Mouse (Mus musculus): Measurements from ENCODE around the gene Jag1. TPM values are rescaled to one million over a fixed set of nuclear protein-coding genes. Genes with fewer than 3 reads are reported as not detected.

Jag1 gene
- total and polyA plus RNA-seq, 2 experiments from 2014 or later: 6.8 to 11.3 TPM

DNA sequence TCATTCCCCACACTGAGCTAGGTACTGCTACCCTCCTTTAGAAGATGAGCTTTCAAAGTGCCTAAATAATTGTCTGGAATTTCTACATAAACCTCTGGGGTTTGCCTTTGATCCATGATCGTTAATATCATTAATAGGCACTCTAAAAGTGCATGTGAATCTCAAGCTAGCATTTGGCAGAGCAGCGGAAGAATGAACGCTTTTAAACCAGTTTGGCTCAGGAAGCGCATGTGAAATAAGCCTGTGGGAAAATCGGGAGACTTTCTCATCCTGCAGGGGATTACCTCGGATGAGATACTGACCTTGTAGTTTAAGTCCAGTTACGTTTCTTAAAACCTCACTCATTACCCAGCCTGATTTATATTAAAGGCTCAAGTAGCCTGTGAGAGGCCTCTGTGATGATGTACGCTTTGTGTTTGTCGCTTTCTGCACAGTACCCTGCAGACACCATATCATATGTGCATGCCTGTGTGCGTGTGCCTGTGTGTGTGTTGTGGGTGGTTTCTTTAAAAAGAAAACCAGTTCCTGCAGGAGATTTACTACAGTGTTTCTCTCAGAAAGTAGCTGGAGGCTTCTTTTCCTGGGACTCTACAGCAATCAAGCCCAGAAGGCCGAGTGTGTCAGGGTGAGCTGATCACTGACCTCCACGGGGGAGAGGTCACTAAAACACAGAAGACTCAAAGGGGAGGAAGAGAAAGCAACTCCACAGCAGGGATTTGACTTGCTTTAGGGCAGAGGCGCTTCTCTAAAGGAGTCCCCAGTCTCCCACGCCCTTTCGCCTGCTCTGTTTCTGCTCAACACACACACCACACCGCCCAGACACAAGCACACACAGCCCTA, 42.8 kb downstream of the Jag1 start:
- no peaks in the 10 kb centered on the region for H3K4me1 ChIP-seq (ENCODE audit: control insufficient read depth, insufficient read depth)
- H3K9me3 ChIP-seq (replicated peaks; ENCODE audit: control insufficient read depth, low read length): no peaks in the 10 kb centered on the region
- 66% methylated on average over 16 of the region's 16 CpGs for WGBS
- H3K9ac ChIP-seq (replicated peaks; ENCODE audit: low read depth, low read length): no peak overlapping the region
- no peak overlapping the region for H3K4me2 ChIP-seq (ENCODE audit: low read depth, low read length)
- H3K27ac ChIP-seq (ENCODE audit: low read depth): no peak overlapping the region
- DNase-seq (ENCODE audit: low spot score): no peak
- no peaks in the 10 kb centered on the region for H3K36me3 ChIP-seq (replicated peaks; ENCODE audit: control insufficient read depth, insufficient read depth, low read length)
- H3K27me3 ChIP-seq (ENCODE audit: control insufficient read depth, insufficient read depth, low read length): no peaks in the 10 kb centered on the region
- no peak overlapping the region for H3K4me3 ChIP-seq (ENCODE audit: low read depth, low read length)
- TF ChIP-seq CTCF (IDR thresholded peaks at IDR 0.05; ENCODE audit: low read depth): no peak
- TF ChIP-seq EP300 (IDR thresholded peaks at IDR 0.05; ENCODE audit: low read depth): no peak
- no peak for ATAC-seq (ENCODE audit: insufficient read depth, low read depth)

DNA sequence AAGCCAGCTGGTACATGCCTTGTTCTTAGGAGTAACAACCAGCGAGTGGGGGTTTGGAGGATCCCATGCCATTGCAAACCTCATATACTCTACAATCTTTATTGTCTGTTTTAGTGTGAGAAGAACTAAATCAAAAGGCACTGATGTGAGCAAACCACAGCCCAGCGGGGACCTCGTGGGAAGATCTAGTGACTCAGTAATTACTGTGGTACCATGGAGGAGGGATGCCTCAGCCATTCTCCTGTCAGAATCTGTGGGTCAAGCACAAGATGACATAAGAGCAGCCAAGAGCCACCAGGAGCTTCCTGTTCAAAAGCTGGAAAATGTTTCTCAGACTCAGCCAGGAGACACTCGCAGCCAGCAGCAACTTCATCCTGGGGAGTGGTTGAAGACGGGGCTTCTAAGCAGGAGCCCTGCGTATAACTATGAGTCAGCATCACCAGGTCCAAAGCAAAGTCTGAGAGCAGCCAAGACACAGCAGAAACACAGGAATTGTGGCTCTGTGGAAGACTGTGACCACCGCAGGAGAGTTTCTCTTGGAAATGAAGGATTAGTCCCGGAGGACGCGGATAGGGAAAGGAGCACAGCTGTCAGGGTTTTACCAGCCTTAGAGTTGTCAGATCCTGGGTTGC, 48.8 kb downstream of the Jag1 start:
- TF ChIP-seq EP300 (IDR thresholded peaks at IDR 0.05; ENCODE audit: low read depth) (no peak), CTCF (IDR thresholded peaks at IDR 0.05; ENCODE audit: low read depth) (no peak)
- Histone ChIP-seq H3K9me3 (replicated peaks; ENCODE audit: control insufficient read depth, low read length) (no peaks in the 10 kb centered on the region), H3K27me3 (ENCODE audit: control insufficient read depth, insufficient read depth, low read length) (no peaks in the 10 kb centered on the region), H3K9ac (replicated peaks; ENCODE audit: low read depth, low read length) (no peak overlapping the region), H3K36me3 (replicated peaks; ENCODE audit: control insufficient read depth, insufficient read depth, low read length) (no peaks in the 10 kb centered on the region), H3K4me2 (ENCODE audit: low read depth, low read length) (no peak overlapping the region), H3K4me3 (ENCODE audit: low read depth, low read length) (no peak overlapping the region), H3K4me1 (ENCODE audit: control insufficient read depth, insufficient read depth) (peaks cover 6% of the 10 kb centered on the region), H3K27ac (ENCODE audit: low read depth) (peak overlapping the region; percentile 30; the same call in 1 of the 2 replicates)
- WGBS: 75% methylated on average over 10 of the region's 10 CpGs
- ATAC-seq (ENCODE audit: insufficient read depth, low read depth) (no peak), DNase-seq (ENCODE audit: low spot score) (no peak)

DNA sequence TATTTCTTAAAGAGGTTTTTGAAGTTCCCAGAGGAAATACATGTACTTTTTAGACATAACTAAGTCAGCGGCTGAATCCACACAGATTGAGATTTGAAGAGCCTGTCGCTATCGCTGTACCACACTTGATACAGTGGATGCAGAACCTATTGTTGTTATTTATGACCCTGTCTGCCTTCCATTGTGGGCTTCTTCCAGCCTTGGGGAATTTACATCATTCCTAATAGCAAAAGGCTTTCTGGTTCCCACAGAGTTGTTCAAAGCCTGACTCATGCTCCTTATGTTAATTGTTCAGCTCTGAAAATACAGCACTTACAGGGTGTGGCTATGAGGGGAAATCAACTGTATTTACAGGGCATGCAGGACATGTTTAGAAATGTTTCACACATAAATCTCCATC, 51.9 kb downstream of the Jag1 start:
- no peaks in the 10 kb centered on the region for H3K27me3 ChIP-seq (ENCODE audit: control insufficient read depth, insufficient read depth, low read length)
- no peaks in the 10 kb centered on the region for H3K36me3 ChIP-seq (replicated peaks; ENCODE audit: control insufficient read depth, insufficient read depth, low read length)
- 64% methylated on average over 3 of the region's 3 CpGs for WGBS
- TF ChIP-seq CTCF (IDR thresholded peaks at IDR 0.05; ENCODE audit: low read depth) (no peak), EP300 (IDR thresholded peaks at IDR 0.05; ENCODE audit: low read depth) (no peak)
- no peak for DNase-seq (ENCODE audit: low spot score)
- H3K27ac ChIP-seq (ENCODE audit: low read depth): no peak overlapping the region
- H3K9me3 ChIP-seq (replicated peaks; ENCODE audit: control insufficient read depth, low read length): no peaks in the 10 kb centered on the region
- ATAC-seq (ENCODE audit: insufficient read depth, low read depth): no peak
- H3K4me2 ChIP-seq (ENCODE audit: low read depth, low read length): no peak overlapping the region
- no peak overlapping the region for H3K4me3 ChIP-seq (ENCODE audit: low read depth, low read length)
- H3K9ac ChIP-seq (replicated peaks; ENCODE audit: low read depth, low read length): no peak overlapping the region
- peaks cover 6% of the 10 kb centered on the region for H3K4me1 ChIP-seq (ENCODE audit: control insufficient read depth, insufficient read depth)

- H3K9me3 ChIP-seq (replicated peaks; ENCODE audit: control insufficient read depth, low read length): no peaks in the 10 kb centered on the region
- no peaks in the 10 kb centered on the region for H3K27me3 ChIP-seq (ENCODE audit: control insufficient read depth, insufficient read depth, low read length)
- WGBS: 79% methylated on average over 1 of the region's 1 CpGs
- ATAC-seq (ENCODE audit: insufficient read depth, low read depth) (no peak), DNase-seq (ENCODE audit: low spot score) (no peak)
- no peak overlapping the region for H3K4me3 ChIP-seq (ENCODE audit: low read depth, low read length)
- H3K4me2 ChIP-seq (ENCODE audit: low read depth, low read length): no peak overlapping the region
- no peak overlapping the region for H3K27ac ChIP-seq (ENCODE audit: low read depth)
- no peaks in the 10 kb centered on the region for H3K36me3 ChIP-seq (replicated peaks; ENCODE audit: control insufficient read depth, insufficient read depth, low read length)
- TF ChIP-seq CTCF (IDR thresholded peaks at IDR 0.05; ENCODE audit: low read depth): no peak
- TF ChIP-seq EP300 (IDR thresholded peaks at IDR 0.05; ENCODE audit: low read depth): no peak
- H3K4me1 ChIP-seq (ENCODE audit: control insufficient read depth, insufficient read depth): peaks cover 6% of the 10 kb centered on the region
- H3K9ac ChIP-seq (replicated peaks; ENCODE audit: low read depth, low read length): no peak overlapping the region
Measured at GRCm38 (mm10) chr2:137063829-137064228, 52.6 kb downstream of the Jag1 start.

DNA sequence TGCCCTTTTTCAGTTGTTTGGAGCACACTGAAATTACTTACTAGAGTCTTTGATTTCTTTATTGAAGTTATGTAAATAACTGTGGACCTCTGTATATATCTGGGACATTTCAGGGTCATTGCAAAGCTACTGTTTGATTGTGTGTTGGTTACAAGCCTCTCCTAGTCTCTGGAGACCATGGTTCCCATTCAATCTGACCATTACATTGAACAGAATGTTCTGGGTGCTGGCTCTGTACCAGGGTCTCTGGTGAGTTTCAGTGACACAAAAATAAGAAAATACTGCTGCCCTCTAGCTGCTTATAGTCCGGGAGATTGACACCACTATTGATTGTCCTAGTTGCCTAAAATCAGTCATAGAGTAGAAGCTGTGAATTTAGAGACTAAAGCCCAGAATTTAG, 66.5 kb downstream of the Jag1 start:
- Histone ChIP-seq H3K9ac (replicated peaks; ENCODE audit: low read depth, low read length) (no peak overlapping the region), H3K27me3 (ENCODE audit: control insufficient read depth, insufficient read depth, low read length) (no peaks in the 10 kb centered on the region), H3K36me3 (replicated peaks; ENCODE audit: control insufficient read depth, insufficient read depth, low read length) (0 out of 2 replicates have a peak, but pooled peaks cover 3% of the 10 kb centered on the region), H3K4me1 (ENCODE audit: control insufficient read depth, insufficient read depth) (no peaks in the 10 kb centered on the region), H3K4me3 (ENCODE audit: low read depth, low read length) (no peak overlapping the region), H3K4me2 (ENCODE audit: low read depth, low read length) (no peak overlapping the region), H3K27ac (ENCODE audit: low read depth) (no peak overlapping the region), H3K9me3 (replicated peaks; ENCODE audit: control insufficient read depth, low read length) (no peaks in the 10 kb centered on the region)
- TF ChIP-seq EP300 (IDR thresholded peaks at IDR 0.05; ENCODE audit: low read depth): no peak
- ATAC-seq (ENCODE audit: insufficient read depth, low read depth) (no peak), DNase-seq (ENCODE audit: low spot score) (no peak)
- WGBS: 66% methylated on average over 1 of the region's 1 CpGs

Measured in heart, postnatal 0 days (tissue).